In genomic region chr5:112289236-112289635, GRCm38 (mm10) we compare ENCODE assay signal across 11 mouse cellular contexts. TPM values are rescaled to one million over a fixed set of nuclear protein-coding genes. Genes with fewer than 3 reads are reported as not detected.
DNase-seq lines count a peak whose midpoint lies in the region; ATAC-seq and TF ChIP-seq lines count a peak whose summit lies in the region.
"Had no signal": no experiment of that assay in that cellular context is flagged by ENCODE, and none has a peak within 500 bp of the region (broad histone marks: within the 10 kb centered on the region; RNA-seq: fewer than 3 reads in every experiment).

No protein-coding gene starts in this region.

- intact Hi-C loops in left cerebral cortex, postnatal 25 days (cut with DNase I): no loop called here

- no peak for ATAC-seq in cerebellum, adult (ENCODE audit: insufficient number of reproducible peaks, low FRiP score, low TSS enrichment)
- ATAC-seq in limb, embryonic 14.5 days (ENCODE audit: low FRiP score, low read depth): no peak
- ATAC-seq in heart, embryonic 15.5 days (replicated peaks; ENCODE audit: insufficient number of reproducible peaks, insufficient read depth, low FRiP score, low read depth): no peak
- 0 out of 2 replicates have a peak, but pooled peaks have one; percentile 2 for ATAC-seq in lung, postnatal 0 days
- ATAC-seq: intestine, embryonic 15.5 days had no signal

- no peaks in the 10 kb centered on the region for H3K9me3 ChIP-seq in limb, embryonic 14.5 days (ENCODE audit: control insufficient read depth, low read length)
- no peaks in the 10 kb centered on the region for H3K9me3 ChIP-seq in limb, embryonic 10.5 days (replicated peaks)
- no peaks in the 10 kb centered on the region for H3K9me3 ChIP-seq in heart, embryonic 15.5 days (replicated peaks)
- no peaks in the 10 kb centered on the region for H3K9me3 ChIP-seq in lung, postnatal 0 days (ENCODE audit: low read length)
- H3K9me3 ChIP-seq: intestine, embryonic 15.5 days; liver, embryonic 13.5 days had no signal

- TF ChIP-seq POLR2A in limb, embryonic 14.5 days (IDR thresholded peaks at IDR 0.05; ENCODE audit: borderline replicate concordance, extremely low read depth, insufficient read depth, insufficient read length): no peak

- peak; percentile 85 to 86 for DNase-seq in cerebellum, postnatal 10 days
- peak; percentile 51 for DNase-seq in limb, embryonic 14.5 days (ENCODE audit: low spot score)
- DNase-seq in limb, embryonic 10.5 days (ENCODE audit: low spot score): no peak
- DNase-seq in lung, postnatal 0 days (ENCODE audit: low spot score): peak; percentile 54
- DNase-seq in left cerebral cortex, postnatal 25 days (ENCODE audit: low spot score in 2 of 2): no peak
- no peak for DNase-seq in embryo, embryonic 11 days
- DNase-seq: liver, embryonic 13.5 days had no signal

- TF ChIP-seq CTCF in lung, postnatal 0 days (IDR thresholded peaks at IDR 0.05): no peak

- H3K36me3 ChIP-seq in limb, embryonic 14.5 days (ENCODE audit: control insufficient read depth, insufficient read depth, low read length): no peaks in the 10 kb centered on the region
- peaks cover 7% of the 10 kb centered on the region; the same call in 1 of the 2 replicates for H3K36me3 ChIP-seq in limb, embryonic 10.5 days
- H3K36me3 ChIP-seq in heart, embryonic 15.5 days: no peaks in the 10 kb centered on the region
- H3K36me3 ChIP-seq in lung, postnatal 0 days (ENCODE audit: insufficient read depth, low read length): no peaks in the 10 kb centered on the region
- H3K36me3 ChIP-seq: intestine, embryonic 15.5 days had no signal

- no peaks in the 10 kb centered on the region for H3K27me3 ChIP-seq in limb, embryonic 14.5 days (ENCODE audit: control insufficient read depth, insufficient read depth, low read length)
- no peaks in the 10 kb centered on the region for H3K27me3 ChIP-seq in limb, embryonic 10.5 days (ENCODE audit: low read depth, poor library complexity, severe bottlenecking)
- no peaks in the 10 kb centered on the region for H3K27me3 ChIP-seq in heart, embryonic 15.5 days
- H3K27me3 ChIP-seq in lung, postnatal 0 days (replicated peaks; ENCODE audit: insufficient read depth, low read length): no peaks in the 10 kb centered on the region
- H3K27me3 ChIP-seq: intestine, embryonic 15.5 days; liver, embryonic 13.5 days had no signal

- peaks cover 5% of the 10 kb centered on the region; the same call in 1 of the 2 replicates for H3K4me1 ChIP-seq in limb, embryonic 14.5 days (ENCODE audit: control insufficient read depth, insufficient read depth, low read length)
- peaks cover 8% of the 10 kb centered on the region for H3K4me1 ChIP-seq in limb, embryonic 10.5 days
- peaks cover 63% of the 10 kb centered on the region for H3K4me1 ChIP-seq in heart, embryonic 15.5 days (replicated peaks)
- H3K4me1 ChIP-seq in lung, postnatal 0 days (ENCODE audit: insufficient read depth, low read depth, low read length): peaks cover 29% of the 10 kb centered on the region

- H3K27ac ChIP-seq in limb, embryonic 14.5 days (replicated peaks; ENCODE audit: low read depth, low read length): no peak overlapping the region
- no peak overlapping the region for H3K27ac ChIP-seq in limb, embryonic 10.5 days
- H3K27ac ChIP-seq in heart, embryonic 15.5 days: no peak overlapping the region
- peak overlapping the region; percentile 79 for H3K27ac ChIP-seq in lung, postnatal 0 days (ENCODE audit: low read length)
- H3K27ac ChIP-seq: intestine, embryonic 15.5 days; liver, embryonic 13.5 days had no signal

- WGBS in limb, embryonic 14.5 days: 57% methylated on average over 6 of the region's 8 CpGs
- WGBS in limb, embryonic 10.5 days: 83% methylated on average over 6 of the region's 8 CpGs
- 20% methylated on average over 8 of the region's 8 CpGs for WGBS in heart, embryonic 15.5 days
- 29% methylated on average over 6 of the region's 8 CpGs for WGBS in lung, postnatal 0 days

- H3K9ac ChIP-seq in limb, embryonic 14.5 days (ENCODE audit: low read depth, low read length, severe bottlenecking): no peak overlapping the region
- H3K9ac ChIP-seq in heart, embryonic 15.5 days: no peak overlapping the region
- 0 out of 2 replicates have a peak overlapping the region, but pooled peaks have one; percentile 19 for H3K9ac ChIP-seq in lung, postnatal 0 days (replicated peaks; ENCODE audit: low read depth)
- H3K9ac ChIP-seq: intestine, embryonic 15.5 days; liver, embryonic 13.5 days had no signal

- TF ChIP-seq EP300 in lung, postnatal 0 days (IDR thresholded peaks at IDR 0.05): no peak

- no peak overlapping the region for H3K4me2 ChIP-seq in limb, embryonic 14.5 days (replicated peaks; ENCODE audit: low read depth, low read length, severe bottlenecking)
- H3K4me2 ChIP-seq in heart, embryonic 15.5 days: peak overlapping the region; percentile 49; the same call in 1 of the 2 replicates
- H3K4me2 ChIP-seq in lung, postnatal 0 days (replicated peaks; ENCODE audit: low read depth, low read length): peak overlapping the region; percentile 43
- H3K4me2 ChIP-seq: liver, embryonic 13.5 days had no signal

- no peak overlapping the region for H3K4me3 ChIP-seq in limb, embryonic 14.5 days (replicated peaks; ENCODE audit: low read length)
- H3K4me3 ChIP-seq in limb, embryonic 10.5 days: no peak overlapping the region
- H3K4me3 ChIP-seq in heart, embryonic 15.5 days: peak overlapping the region; percentile 28; the same call in 1 of the 2 replicates
- H3K4me3 ChIP-seq in lung, postnatal 0 days (ENCODE audit: low read depth, low read length): peak overlapping the region; percentile 29; the same call in 1 of the 2 replicates
- H3K4me3 ChIP-seq: intestine, embryonic 15.5 days; liver, embryonic 13.5 days; myocyte had no signal

RNA-seq across cellular contexts. Expression of gene Tpst2, which starts 12.7 kb away (rescaled TPM):
- polyA plus RNA-seq in limb, embryonic 14.5 days (2012; rRNA removed): 37.0 and 41.4 TPM in 2 replicates
- 39.7 and 46.5 TPM in 2 replicates for polyA plus RNA-seq in limb, embryonic 14.5 days (2014; fragmentation: Nextera tagmentation; extraction: Ambion mirVana)
- 37.5 and 38.0 TPM in 2 replicates for polyA plus RNA-seq in limb, embryonic 10.5 days (2016; fragmentation: Nextera tagmentation; extraction: Ambion mirVana)
- polyA plus RNA-seq in heart, embryonic 15.5 days (2015; fragmentation: Nextera tagmentation; extraction: Ambion mirVana): 38.5 and 47.8 TPM in 2 replicates
- polyA plus RNA-seq in lung, postnatal 0 days (2015; fragmentation: Nextera tagmentation; extraction: Ambion mirVana): 96.8 and 106 TPM in 2 replicates
- total RNA-seq in left cerebral cortex, postnatal 25 days (2021): 10 to 100 TPM; 39.0 to 43.9 TPM

RNA-seq across cellular contexts. Expression of gene Crybb1, which starts 33.6 kb away (rescaled TPM):
- polyA plus RNA-seq in limb, embryonic 14.5 days (2012; rRNA removed): 0.50 and 0.54 TPM in 2 replicates
- 1.9 and 2.2 TPM in 2 replicates for polyA plus RNA-seq in limb, embryonic 14.5 days (2014; fragmentation: Nextera tagmentation; extraction: Ambion mirVana)
- not detected in 2 replicates for polyA plus RNA-seq in limb, embryonic 10.5 days (2016; fragmentation: Nextera tagmentation; extraction: Ambion mirVana)
- 1.6 and 2.1 TPM in 2 replicates for polyA plus RNA-seq in heart, embryonic 15.5 days (2015; fragmentation: Nextera tagmentation; extraction: Ambion mirVana)
- 1.4 and 1.7 TPM in 2 replicates for polyA plus RNA-seq in lung, postnatal 0 days (2015; fragmentation: Nextera tagmentation; extraction: Ambion mirVana)
- 1 to 10 TPM; 7.7 to 9.9 TPM for total RNA-seq in left cerebral cortex, postnatal 25 days (2021)

RNA-seq across cellular contexts. Expression of gene Cryba4, which starts 36.9 kb away (rescaled TPM):
- 1.2 and 2.3 TPM in 2 replicates for polyA plus RNA-seq in limb, embryonic 14.5 days (2012; rRNA removed)
- polyA plus RNA-seq in limb, embryonic 14.5 days (2014; fragmentation: Nextera tagmentation; extraction: Ambion mirVana): 1.8 and 2.1 TPM in 2 replicates
- 0.34 and 0.46 TPM in 2 replicates for polyA plus RNA-seq in limb, embryonic 10.5 days (2016; fragmentation: Nextera tagmentation; extraction: Ambion mirVana)
- polyA plus RNA-seq in heart, embryonic 15.5 days (2015; fragmentation: Nextera tagmentation; extraction: Ambion mirVana): 1.2 and 1.4 TPM in 2 replicates
- polyA plus RNA-seq in lung, postnatal 0 days (2015; fragmentation: Nextera tagmentation; extraction: Ambion mirVana): 0.87 and 1.5 TPM in 2 replicates
- 1 to 10 TPM in 1 of 2 experiments, under 1 TPM in 1; 0.78 to 1.0 TPM for total RNA-seq in left cerebral cortex, postnatal 25 days (2021)

RNA-seq across cellular contexts. Expression of gene Tfip11, which starts 36.9 kb away (rescaled TPM):
- polyA plus RNA-seq in limb, embryonic 14.5 days (2012; rRNA removed): 33.4 and 35.2 TPM in 2 replicates
- polyA plus RNA-seq in limb, embryonic 14.5 days (2014; fragmentation: Nextera tagmentation; extraction: Ambion mirVana): 23.1 and 25.9 TPM in 2 replicates
- polyA plus RNA-seq in limb, embryonic 10.5 days (2016; fragmentation: Nextera tagmentation; extraction: Ambion mirVana): 43.5 and 44.4 TPM in 2 replicates
- 15.2 and 19.6 TPM in 2 replicates for polyA plus RNA-seq in heart, embryonic 15.5 days (2015; fragmentation: Nextera tagmentation; extraction: Ambion mirVana)
- polyA plus RNA-seq in lung, postnatal 0 days (2015; fragmentation: Nextera tagmentation; extraction: Ambion mirVana): 16.0 and 16.7 TPM in 2 replicates
- total RNA-seq in left cerebral cortex, postnatal 25 days (2021): 10 to 100 TPM; 39.9 to 40.0 TPM

RNA-seq across cellular contexts. Expression of gene Srrd, which starts 53.6 kb away (rescaled TPM):
- polyA plus RNA-seq in limb, embryonic 14.5 days (2012; rRNA removed): 60.7 and 72.0 TPM in 2 replicates
- polyA plus RNA-seq in limb, embryonic 14.5 days (2014; fragmentation: Nextera tagmentation; extraction: Ambion mirVana): 43.7 and 46.6 TPM in 2 replicates
- 56.2 and 59.2 TPM in 2 replicates for polyA plus RNA-seq in limb, embryonic 10.5 days (2016; fragmentation: Nextera tagmentation; extraction: Ambion mirVana)
- polyA plus RNA-seq in heart, embryonic 15.5 days (2015; fragmentation: Nextera tagmentation; extraction: Ambion mirVana): 20.7 and 28.8 TPM in 2 replicates
- 21.3 and 21.9 TPM in 2 replicates for polyA plus RNA-seq in lung, postnatal 0 days (2015; fragmentation: Nextera tagmentation; extraction: Ambion mirVana)
- 10 to 100 TPM; 22.6 to 24.8 TPM for total RNA-seq in left cerebral cortex, postnatal 25 days (2021)

Comparison
In these comparisons a context has a peak if more than half of its experiments do, and no peak if none do; other contexts are left out.
1. DNase-seq: peak in cerebellum, postnatal 10 days (2 of 2), limb, embryonic 14.5 days (single experiment) and lung, postnatal 0 days (single experiment); none in limb, embryonic 10.5 days (single experiment), left cerebral cortex, postnatal 25 days (0 of 2) and embryo, embryonic 11 days (single experiment).
2. H3K4me3 ChIP-seq: peak in heart, embryonic 15.5 days (single experiment) and lung, postnatal 0 days (single experiment); none in limb, embryonic 14.5 days (single experiment) and limb, embryonic 10.5 days (single experiment).